ENCODE assay signal across 10 mouse cellular contexts in genomic region chr2:152572114-152572794, GRCm38 (mm10). TPM values are rescaled to one million over a fixed set of nuclear protein-coding genes. Genes with fewer than 3 reads are reported as not detected.
DNase-seq lines count a peak whose midpoint lies in the region; ATAC-seq and TF ChIP-seq lines count a peak whose summit lies in the region.
"Had no signal": no experiment of that assay in that cellular context is flagged by ENCODE, and none has a peak within 500 bp of the region (broad histone marks: within the 10 kb centered on the region; RNA-seq: fewer than 3 reads in every experiment).

Gene Defb21 (plus strand): TSS chr2:152572744.

- 44% methylated on average over 11 of the region's 11 CpGs for WGBS in liver, embryonic 14.5 days (ENCODE audit: insufficient replicate concordance)
- 65% methylated on average over 11 of the region's 11 CpGs for WGBS in forebrain, embryonic 10.5 days

- TF ChIP-seq EP300 in liver, embryonic 14.5 days (IDR thresholded peaks at IDR 0.05; ENCODE audit: low read depth), result no peak

- intact Hi-C loops in left cerebral cortex, postnatal 4 days (cut with DNase I), result no loop called here
- intact Hi-C loops in left cerebral cortex, postnatal 25 days (cut with DNase I), result no loop called here

- H3K36me3 ChIP-seq in liver, embryonic 14.5 days (replicated peaks; ENCODE audit: control insufficient read depth, insufficient read depth, low read depth), result no peaks in the 10 kb centered on the region
- no peaks in the 10 kb centered on the region for H3K36me3 ChIP-seq in forebrain, embryonic 10.5 days (replicated peaks)

- H3K27me3 ChIP-seq in liver, embryonic 14.5 days (ENCODE audit: control insufficient read depth, insufficient read depth, low read length), result no peaks in the 10 kb centered on the region
- no peaks in the 10 kb centered on the region for H3K27me3 ChIP-seq in forebrain, embryonic 10.5 days (ENCODE audit: poor library complexity, severe bottlenecking)

- TF ChIP-seq CTCF in liver, embryonic 14.5 days (IDR thresholded peaks at IDR 0.05; ENCODE audit: low read depth), result peak; percentile 66

- no peak within 1 kb of the TSS for H3K27ac ChIP-seq in liver, embryonic 14.5 days
- no peak within 1 kb of the TSS for H3K27ac ChIP-seq in forebrain, embryonic 10.5 days

- no peaks in the 10 kb centered on the region for H3K9me3 ChIP-seq in liver, embryonic 14.5 days (ENCODE audit: control insufficient read depth, low read length)
- H3K9me3 ChIP-seq in forebrain, embryonic 10.5 days, result no peaks in the 10 kb centered on the region

- no peak within 1 kb of the TSS for H3K4me2 ChIP-seq in liver, embryonic 14.5 days (ENCODE audit: low read depth)

- no peaks in the 10 kb centered on the region for H3K4me1 ChIP-seq in liver, embryonic 14.5 days (replicated peaks; ENCODE audit: control insufficient read depth in 2 of 2, insufficient read depth in 2 of 2, low read length in 1 of 2)
- H3K4me1 ChIP-seq in forebrain, embryonic 10.5 days, result no peaks in the 10 kb centered on the region

- peak; percentile 49 to 64 for DNase-seq in cerebellum, postnatal 10 days
- DNase-seq in cerebellum, adult 11 months, result no peak
- peak; percentile 16 for DNase-seq in left cerebral cortex, postnatal 4 days
- DNase-seq in left cerebral cortex, postnatal 25 days (ENCODE audit: low spot score in 2 of 2), result no peak
- DNase-seq in ES-CJ7 (ENCODE audit: low read depth, low spot score), result peak; percentile 52
- no peak for DNase-seq in liver, embryonic 14.5 days (ENCODE audit: low read depth in 3 of 3, low spot score in 3 of 3)
- no peak for DNase-seq in urinary bladder, postnatal 25 days (ENCODE audit: low spot score)
- no peak for DNase-seq in forebrain, embryonic 10.5 days (ENCODE audit: extremely low spot score, low spot score)
- DNase-seq: heart, postnatal 36 days had no signal

- no peak within 1 kb of the TSS for H3K4me3 ChIP-seq in liver, embryonic 14.5 days (ENCODE audit: insufficient read depth in 1 of 2, low read depth in 2 of 2, low read length in 2 of 2)
- no peak within 1 kb of the TSS for H3K4me3 ChIP-seq in forebrain, embryonic 10.5 days

- H3K9ac ChIP-seq in liver, embryonic 14.5 days (replicated peaks), result no peak within 1 kb of the TSS

- no peak for ATAC-seq in liver, embryonic 14.5 days (ENCODE audit: insufficient read depth)

RNA-seq across cellular contexts. Expression of gene Defb21, which starts in this region (rescaled TPM):
- not detected for total RNA-seq in left cerebral cortex, postnatal 4 days (2021)
- total RNA-seq in left cerebral cortex, postnatal 25 days (2021), result not detected
- not detected in 2 replicates for polyA plus RNA-seq in liver, embryonic 14.5 days (2012; rRNA removed)
- not detected in 2 replicates for polyA plus RNA-seq in liver, embryonic 14.5 days (2014; fragmentation: Nextera tagmentation; extraction: Ambion mirVana)
- not detected in 2 replicates for polyA plus RNA-seq in forebrain, embryonic 10.5 days (2016; fragmentation: Nextera tagmentation; extraction: Ambion mirVana)
- total RNA-seq: heart, postnatal 36 days; megakaryocyte-erythroid progenitor cell, adult 5-6 weeks had no signal

Comparison
In these comparisons a context has a peak if more than half of its experiments do, and no peak if none do; other contexts are left out.
1. DNase-seq: peak in cerebellum, postnatal 10 days (2 of 2) and ES-CJ7 (single experiment); none in cerebellum, adult 11 months (single experiment), left cerebral cortex, postnatal 25 days (0 of 2), liver, embryonic 14.5 days (0 of 3), urinary bladder, postnatal 25 days (single experiment) and forebrain, embryonic 10.5 days (single experiment).
2. Peak in DNase-seq in left cerebral cortex, postnatal 4 days; RNA of the gene not detected or under 1 TPM.